Mouse (Mus musculus) hindbrain, embryonic 12.5 days (tissue): Measurements from ENCODE around the gene Mup6. TPM values are rescaled to one million over a fixed set of nuclear protein-coding genes. Genes with fewer than 3 reads are reported as not detected.
"Not testable (repeated sequence)": the region's sequence is repeated elsewhere in the genome, so short reads cannot be mapped to it uniquely, and the experiment has no call there.

Source experiments
- ATAC-seq: fragments of 200-750 bp; cut with Nextera tagmentation; 2 replicates; pipeline ENCODE4 v1.8.0; 2017; ENCODE audit warnings: moderate TSS enrichment; ENCODE audit not compliant: low FRiP score
- H3K27ac ChIP-seq: fragments of 300-500 bp; sonication (generic); 2 replicates; pipeline ENCODE4 v1.5.1; 2016; ENCODE audit warnings: mild to moderate bottlenecking
- H3K27me3 ChIP-seq: fragments of 300-500 bp; sonication (generic); 2 replicates; pipeline ENCODE4 v1.6.1; 2016; ENCODE audit warnings: mild to moderate bottlenecking
- H3K36me3 ChIP-seq: fragments of 300-500 bp; sonication (generic); 2 replicates; pipeline ENCODE4 v1.6.1; 2016; ENCODE audit warnings: mild to moderate bottlenecking
- H3K4me1 ChIP-seq: fragments of 300-500 bp; sonication (generic); 2 replicates; pipeline ENCODE4 v1.6.1; 2016
- H3K4me2 ChIP-seq: fragments of 300-500 bp; sonication (generic); replicated peaks from 2 replicates; pipeline ENCODE4 v1.6.1; 2016; ENCODE audit warnings: mild to moderate bottlenecking
- H3K4me3 ChIP-seq: fragments of 300-500 bp; sonication (generic); 2 replicates; pipeline ENCODE4 v1.5.1; 2016; ENCODE audit warnings: mild to moderate bottlenecking
- H3K9ac ChIP-seq: fragments of 300-500 bp; sonication (generic); 2 replicates; pipeline ENCODE4 v1.6.1; 2016; ENCODE audit warnings: mild to moderate bottlenecking, moderate library complexity
- H3K9me3 ChIP-seq: fragments of 300-500 bp; sonication (generic); replicated peaks from 2 replicates; pipeline ENCODE4 v1.6.1; 2016; ENCODE audit warnings: mild to moderate bottlenecking
- WGBS: fragments of 180-500 bp; shearing (Covaris S2); methylation state at CpG from one replicate; pipeline ENCODE4 v1.1.7; 2016; 5-methylcytosine and 5-hydroxymethylcytosine counted together
- polyA plus RNA-seq: library from polyadenylated mRNA; unstranded; fragments of >200 nt; fragmentation: Nextera tagmentation; extraction: Ambion mirVana; gene quantifications from 2 replicates; pipeline ENCODE4 v1.2.1, GENCODE M21; 2016

The Mup6 gene
- not detected in 2 replicates for polyA plus RNA-seq

DNA sequence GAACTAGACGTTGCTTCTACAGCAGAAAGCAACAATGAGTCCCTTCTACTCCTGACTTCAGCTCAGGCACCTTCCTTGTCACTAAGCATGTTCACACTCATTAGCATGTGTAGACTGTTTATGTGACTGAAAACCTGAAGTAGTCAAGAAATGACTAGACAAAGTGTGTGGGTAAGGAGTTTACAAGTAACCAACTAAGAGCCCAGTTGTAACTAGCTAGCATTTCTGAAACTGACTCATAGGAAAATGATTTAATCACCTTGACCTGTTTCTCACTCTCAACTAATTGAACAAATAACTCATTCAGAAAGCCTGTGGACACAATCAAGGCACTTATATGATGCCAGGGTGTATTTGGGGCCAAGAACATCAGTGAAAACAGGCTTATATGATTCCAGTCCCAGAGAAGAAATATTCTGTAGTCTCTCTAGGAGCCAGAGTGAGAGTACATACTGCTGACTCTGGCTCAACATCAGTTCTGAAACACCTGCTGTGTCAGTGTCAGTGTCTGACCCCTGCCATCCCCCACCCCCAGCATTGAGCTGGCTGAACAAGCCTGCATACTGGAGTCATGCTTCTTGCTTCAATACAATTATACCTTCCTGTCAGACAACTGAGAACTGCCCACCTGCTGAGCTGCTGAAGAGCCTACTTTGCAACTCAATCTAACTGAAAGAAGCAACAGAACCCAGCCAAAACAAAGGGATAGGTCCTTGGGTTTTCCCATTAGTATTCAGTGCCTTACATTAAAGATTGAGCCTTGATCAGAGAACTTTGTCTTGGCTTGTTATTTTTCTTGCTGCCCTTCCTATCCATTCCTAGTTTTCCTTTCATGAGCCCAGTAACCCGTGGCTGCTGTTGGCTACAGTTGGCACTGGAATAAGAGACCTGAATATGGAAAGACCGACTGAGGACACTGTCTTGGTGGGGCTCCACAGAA lies at the start of gene Mup6:
Mup6 (plus strand) TSS at position 890 of the 940 bp plus-strand sequence.
- no peaks in the 10 kb centered on the region for H3K36me3 ChIP-seq
- H3K4me2 ChIP-seq: no peak within 1 kb of the TSS
- H3K27me3 ChIP-seq: no peaks in the 10 kb centered on the region
- no peaks in the 10 kb centered on the region for H3K4me1 ChIP-seq
- ATAC-seq: no peak
- 27% methylated on average over 3 of the region's 3 CpGs for WGBS
- no peak within 1 kb of the TSS for H3K9ac ChIP-seq
- no peaks in the 10 kb centered on the region for H3K9me3 ChIP-seq
- no peak within 1 kb of the TSS for H3K4me3 ChIP-seq
- no peak within 1 kb of the TSS for H3K27ac ChIP-seq

DNA sequence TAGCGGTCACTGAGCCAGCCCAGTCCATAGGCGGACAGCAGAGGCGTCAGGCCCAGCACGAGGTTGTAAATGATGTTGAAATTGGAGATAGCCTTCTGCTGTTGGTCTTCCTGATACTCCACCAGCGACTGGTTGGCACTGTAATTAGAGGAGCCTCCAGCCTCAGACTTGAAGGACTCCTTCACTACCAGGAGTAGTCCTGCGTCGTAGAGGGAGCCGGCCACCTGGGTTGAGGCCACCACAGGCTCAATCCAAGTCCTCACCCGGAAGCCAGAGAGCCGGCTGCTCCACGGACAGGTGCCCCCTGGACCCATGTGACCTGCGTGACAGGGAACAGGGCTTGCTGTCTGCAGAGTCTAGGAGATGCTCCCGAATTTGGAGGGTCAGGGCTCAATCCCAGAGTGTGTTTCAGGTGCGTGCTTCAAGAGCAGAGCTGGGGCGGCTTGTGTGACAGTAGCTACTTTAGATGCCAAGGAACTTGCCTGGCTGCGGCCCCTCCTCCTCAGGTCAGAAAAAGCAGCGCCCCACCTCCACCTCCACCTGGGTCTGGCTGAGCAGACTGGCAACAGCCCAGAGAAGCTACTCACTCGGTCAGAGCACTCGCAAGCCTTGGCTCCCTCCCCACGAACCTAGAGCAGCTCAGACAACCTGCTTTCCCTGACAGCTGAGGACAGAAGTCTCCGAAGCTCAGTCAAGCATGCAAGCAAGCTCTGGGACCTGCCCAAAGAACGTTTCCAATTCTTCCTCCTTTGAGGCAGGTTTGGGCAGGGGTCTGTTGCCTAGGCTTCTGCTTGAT lies 49.3 kb upstream of the Mup6 start, which contains the start of gene Slc46a2:
Slc46a2 (minus strand) TSS at position 449 of the 796 bp plus-strand sequence.
- Histone ChIP-seq H3K4me1 (no peaks in the 10 kb centered on the region), H3K27me3 (peaks cover 20% of the 10 kb centered on the region), H3K9ac (no peak within 1 kb of the TSS), H3K4me3 (no peak within 1 kb of the TSS), H3K9me3 (no peaks in the 10 kb centered on the region), H3K27ac (no peak within 1 kb of the TSS), H3K4me2 (peak within 1 kb of the TSS; percentile 31; the same call in 1 of the 2 replicates), H3K36me3 (no peaks in the 10 kb centered on the region)
- 17% methylated on average over 22 of the region's 22 CpGs for WGBS
- no peak for ATAC-seq

DNA sequence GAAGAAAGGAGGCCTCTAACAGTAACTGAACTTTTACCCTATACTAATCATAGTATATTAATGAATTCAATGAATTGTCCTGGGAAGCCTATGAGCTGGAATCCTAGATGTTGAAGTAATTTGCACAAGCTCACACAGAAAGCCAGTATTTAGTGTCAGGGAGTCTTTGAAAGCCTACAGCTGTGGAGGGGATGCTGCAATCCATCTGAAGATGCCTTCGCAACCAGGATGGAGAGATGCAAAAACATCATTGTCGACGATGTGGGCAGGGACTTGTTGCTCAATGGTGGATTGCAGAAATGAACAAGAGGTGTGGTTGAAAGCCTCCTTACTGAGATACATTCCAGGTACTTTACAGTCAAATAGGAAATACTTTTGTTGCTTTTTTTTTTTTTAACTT lies 46.1 kb upstream of the Mup6 start:
- WGBS: 97% methylated on average over 3 of the region's 3 CpGs
- H3K9ac ChIP-seq: no peak overlapping the region

DNA sequence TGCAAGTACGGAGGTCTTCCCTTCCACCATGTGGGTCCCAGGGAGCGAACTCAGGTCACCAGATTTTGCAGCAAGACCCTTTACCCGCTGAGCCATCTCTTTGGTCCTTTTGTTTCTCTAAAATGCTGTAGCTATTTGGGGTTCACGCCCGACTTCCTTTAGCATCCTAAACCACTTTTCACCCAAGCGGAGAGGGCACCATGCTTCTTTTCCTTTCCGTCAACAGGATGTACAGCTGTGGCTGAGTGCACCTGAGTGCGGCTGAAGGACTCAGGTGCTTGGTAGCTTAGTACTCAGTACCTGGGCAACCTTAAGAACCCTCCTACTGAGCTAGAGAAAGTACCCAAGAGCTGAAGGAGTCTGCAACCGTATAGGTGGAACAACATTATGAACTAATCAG lies 39.0 kb upstream of the Mup6 start:
- WGBS: 87% methylated on average over 9 of the region's 9 CpGs
- H3K27me3 ChIP-seq: no peaks in the 10 kb centered on the region
- H3K4me1 ChIP-seq: no peaks in the 10 kb centered on the region
- no peak overlapping the region for H3K4me3 ChIP-seq
- H3K9me3 ChIP-seq: no peaks in the 10 kb centered on the region
- no peak for ATAC-seq
- H3K27ac ChIP-seq: no peak overlapping the region
- H3K36me3 ChIP-seq: no peaks in the 10 kb centered on the region
- no peak overlapping the region for H3K4me2 ChIP-seq
- no peak overlapping the region for H3K9ac ChIP-seq

More for the DNA sequence above, 46.1 kb upstream of the Mup6 start:
- no peak for ATAC-seq
- H3K4me3 ChIP-seq: no peak overlapping the region
- H3K36me3 ChIP-seq: no peaks in the 10 kb centered on the region
- no peaks in the 10 kb centered on the region for H3K4me1 ChIP-seq
- no peak overlapping the region for H3K4me2 ChIP-seq
- H3K9me3 ChIP-seq: no peaks in the 10 kb centered on the region
- H3K27ac ChIP-seq: no peak overlapping the region
- peaks cover 20% of the 10 kb centered on the region for H3K27me3 ChIP-seq

DNA sequence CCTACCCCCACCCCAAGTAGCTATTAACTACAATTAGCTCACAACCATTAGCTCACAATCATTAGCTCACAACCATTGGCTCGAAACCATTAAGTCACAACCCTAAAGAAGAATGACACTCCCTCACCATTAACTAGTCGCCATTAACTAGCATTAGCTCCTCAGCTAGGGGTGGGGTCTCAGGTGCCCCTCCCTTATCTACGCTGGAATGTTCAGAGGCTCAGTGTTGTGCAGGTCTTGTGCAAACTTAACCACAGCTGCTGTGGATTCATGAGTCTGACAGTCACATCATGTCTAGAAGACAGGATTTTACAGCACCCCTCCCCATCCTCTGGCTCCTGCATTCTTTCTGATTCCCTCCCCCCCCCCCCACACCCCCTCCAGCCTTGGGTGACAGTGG lies 36.4 kb upstream of the Mup6 start:
- 88% methylated on average over 3 of the region's 3 CpGs for WGBS
- Histone ChIP-seq H3K9ac (no peak overlapping the region), H3K27me3 (no peaks in the 10 kb centered on the region), H3K4me2 (no peak overlapping the region), H3K36me3 (no peaks in the 10 kb centered on the region), H3K4me1 (no peaks in the 10 kb centered on the region), H3K27ac (no peak overlapping the region), H3K9me3 (no peaks in the 10 kb centered on the region), H3K4me3 (no peak overlapping the region)
- no peak for ATAC-seq

DNA sequence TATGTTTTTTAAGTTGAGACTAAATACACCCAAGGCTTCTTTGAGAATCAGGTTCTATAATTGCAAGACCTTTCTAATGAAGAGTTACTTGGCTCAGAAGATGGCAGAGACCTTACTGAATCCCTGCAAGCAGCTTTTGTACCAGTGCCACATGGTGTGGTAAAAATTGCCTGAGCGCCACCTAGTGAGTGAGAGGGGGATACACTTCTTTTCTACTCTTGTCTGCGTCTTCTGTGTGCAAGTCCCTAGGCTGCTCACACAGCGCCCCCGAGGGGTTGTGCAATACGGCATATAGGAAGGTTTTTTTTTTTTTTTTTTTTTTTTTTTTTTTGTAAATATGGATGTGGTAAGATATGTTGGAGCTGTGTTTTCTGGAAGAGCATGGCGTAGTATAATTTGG lies 35.7 kb upstream of the Mup6 start:
- H3K4me2 ChIP-seq: no peak overlapping the region
- no peak overlapping the region for H3K27ac ChIP-seq
- no peak overlapping the region for H3K4me3 ChIP-seq
- ATAC-seq: no peak
- 21% methylated on average over 6 of the region's 6 CpGs for WGBS
- no peaks in the 10 kb centered on the region for H3K9me3 ChIP-seq
- H3K36me3 ChIP-seq: no peaks in the 10 kb centered on the region
- no peaks in the 10 kb centered on the region for H3K4me1 ChIP-seq
- no peak overlapping the region for H3K9ac ChIP-seq
- H3K27me3 ChIP-seq: no peaks in the 10 kb centered on the region

DNA sequence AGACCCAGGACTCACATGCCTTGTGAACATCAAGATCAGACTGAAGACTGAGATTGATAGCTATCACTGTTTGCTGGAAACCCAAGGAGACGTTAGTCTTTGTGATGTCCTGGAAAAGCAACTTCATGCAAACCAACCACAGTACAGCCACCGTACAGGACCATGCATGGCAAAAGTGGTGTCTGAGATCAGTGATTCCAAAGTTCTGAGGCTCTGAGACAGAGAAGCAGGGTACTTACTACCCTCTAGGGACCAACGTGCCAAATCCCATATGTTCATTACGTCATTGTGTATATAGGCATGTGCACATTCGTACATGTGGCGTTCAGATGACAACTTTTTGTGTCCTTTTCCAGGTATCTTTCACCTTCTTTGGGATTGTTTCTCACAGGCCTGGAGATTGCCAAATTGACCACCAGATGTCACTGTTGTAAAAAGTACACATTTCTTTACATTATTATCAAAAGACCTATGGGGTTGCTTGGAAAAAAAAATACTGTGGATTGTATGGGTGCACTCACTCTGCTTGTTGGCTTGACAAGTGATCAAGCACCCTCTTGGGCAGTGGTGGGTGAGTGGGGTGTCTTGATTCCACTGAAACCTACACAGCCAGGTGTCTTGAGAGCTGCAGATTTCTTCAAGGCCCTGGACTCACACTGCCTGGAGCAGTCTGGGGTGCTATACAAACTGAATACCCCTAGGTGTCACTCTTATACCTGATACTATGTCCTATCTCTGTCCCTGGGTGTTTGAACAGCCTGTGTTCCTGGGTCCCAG lies 31.4 kb upstream of the Mup6 start:
- no peaks in the 10 kb centered on the region for H3K9me3 ChIP-seq
- H3K4me3 ChIP-seq: no peak overlapping the region
- H3K9ac ChIP-seq: no peak overlapping the region
- H3K4me1 ChIP-seq: no peaks in the 10 kb centered on the region
- peak; percentile 77 for ATAC-seq
- WGBS: 49% methylated on average over 6 of the region's 6 CpGs
- H3K27me3 ChIP-seq: no peaks in the 10 kb centered on the region
- H3K4me2 ChIP-seq: no peak overlapping the region
- no peak overlapping the region for H3K27ac ChIP-seq
- H3K36me3 ChIP-seq: no peaks in the 10 kb centered on the region

DNA sequence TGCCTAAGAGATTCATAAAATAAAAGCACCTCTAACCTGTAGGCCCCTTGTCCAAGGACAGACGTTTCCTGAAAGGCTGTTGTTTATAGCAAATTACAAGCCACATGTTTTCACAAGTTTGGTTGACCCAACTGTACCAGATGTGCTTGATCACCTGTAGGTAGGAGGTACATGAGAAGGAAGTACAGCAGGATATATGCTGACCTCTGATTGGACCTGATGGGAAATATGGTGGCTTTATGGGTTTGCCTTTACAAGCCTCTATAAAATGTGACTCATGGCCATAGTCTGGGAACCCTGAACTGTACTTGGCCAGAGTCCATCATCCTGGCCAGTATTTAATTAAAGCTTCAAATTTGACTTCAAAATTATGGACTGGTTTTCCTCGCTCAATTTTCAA lies 26.6 kb upstream of the Mup6 start:
- ATAC-seq: no peak

DNA sequence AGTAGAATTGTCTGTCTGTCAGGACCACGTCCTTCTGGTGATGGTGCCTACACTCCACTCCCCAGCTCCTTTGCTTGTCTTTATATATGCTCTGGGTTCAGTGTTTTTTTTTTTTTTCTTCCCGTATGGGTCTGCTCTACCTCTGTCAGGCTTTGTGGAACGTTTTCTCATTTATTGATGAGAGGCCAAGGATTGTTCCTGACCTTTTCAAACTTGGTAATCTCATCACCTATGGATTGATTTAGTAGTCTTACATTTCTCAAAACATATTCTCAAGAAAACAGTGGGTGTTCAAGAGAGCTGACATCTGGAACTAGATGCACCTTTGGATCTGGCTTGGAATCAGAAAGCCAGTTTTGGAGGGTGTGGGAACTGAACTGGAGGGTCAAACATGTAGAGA lies 3.5 kb upstream of the Mup6 start, which contains the start of gene Mup4:
Mup4 (minus strand) TSS at position 101 of the 400 bp plus-strand sequence.
- no peaks in the 10 kb centered on the region for H3K9me3 ChIP-seq
- no peak for ATAC-seq
- H3K4me2 ChIP-seq: no peak within 1 kb of the TSS
- WGBS: 83% methylated on average over 3 of the region's 3 CpGs
- no peak within 1 kb of the TSS for H3K27ac ChIP-seq
- H3K4me3 ChIP-seq: no peak within 1 kb of the TSS
- no peaks in the 10 kb centered on the region for H3K4me1 ChIP-seq
- H3K36me3 ChIP-seq: no peaks in the 10 kb centered on the region
- no peak within 1 kb of the TSS for H3K9ac ChIP-seq
- no peaks in the 10 kb centered on the region for H3K27me3 ChIP-seq

More for the DNA sequence above, 26.6 kb upstream of the Mup6 start:
- H3K9me3 ChIP-seq: no peaks in the 10 kb centered on the region
- no peaks in the 10 kb centered on the region for H3K4me1 ChIP-seq
- H3K9ac ChIP-seq: no peak overlapping the region
- H3K4me2 ChIP-seq: no peak overlapping the region
- H3K36me3 ChIP-seq: no peaks in the 10 kb centered on the region
- no peak overlapping the region for H3K27ac ChIP-seq
- 74% methylated on average over 2 of the region's 2 CpGs for WGBS
- no peak overlapping the region for H3K4me3 ChIP-seq
- no peaks in the 10 kb centered on the region for H3K27me3 ChIP-seq

DNA sequence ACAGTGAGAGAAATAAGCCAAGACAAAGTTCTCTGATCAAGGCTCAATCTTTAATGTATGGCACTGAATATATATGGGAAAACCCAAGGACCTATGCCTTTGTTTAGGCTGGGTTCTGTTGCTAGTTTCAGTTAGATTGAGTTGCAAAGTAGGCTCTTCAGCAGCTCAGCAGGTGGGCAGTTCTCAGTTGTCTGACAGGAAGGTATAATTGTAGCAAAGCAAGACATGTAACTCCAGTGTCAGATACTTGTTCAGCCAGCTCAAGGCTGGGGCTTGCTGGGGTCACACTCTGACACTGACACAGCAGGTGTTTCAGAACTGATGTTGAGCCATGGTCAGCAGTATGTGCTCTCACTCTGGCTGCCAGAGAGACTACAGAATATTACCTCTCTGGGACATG lies 33.8 kb downstream of the Mup6 start:
- not testable (repeated sequence) for ATAC-seq, H3K4me2 ChIP-seq, H3K27ac ChIP-seq, H3K9ac ChIP-seq, H3K36me3 ChIP-seq, H3K9me3 ChIP-seq, H3K4me3 ChIP-seq, H3K4me1 ChIP-seq, H3K27me3 ChIP-seq

DNA sequence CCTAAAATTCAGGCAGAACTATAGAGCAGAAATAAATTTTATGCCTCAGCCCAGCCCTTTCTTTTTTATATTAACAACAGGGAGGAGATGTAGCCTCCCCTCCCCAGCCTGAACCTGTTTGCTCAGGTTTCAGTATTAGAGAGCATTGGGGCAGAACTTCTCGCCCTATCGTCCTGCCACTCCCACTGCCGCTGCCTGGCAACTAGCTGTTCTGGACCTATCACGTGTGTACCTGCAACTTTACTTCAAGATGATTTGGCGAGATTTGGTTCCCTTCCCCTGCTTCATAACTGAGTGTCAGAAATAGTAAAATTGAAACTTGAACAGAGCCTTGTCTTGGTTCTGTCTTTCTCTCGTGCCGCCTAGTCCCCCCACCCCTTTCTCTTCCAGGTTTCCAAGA lies 56.0 kb downstream of the Mup6 start:
- not testable (repeated sequence) for ATAC-seq, H3K9me3 ChIP-seq, H3K27me3 ChIP-seq, H3K9ac ChIP-seq, H3K27ac ChIP-seq, H3K36me3 ChIP-seq, H3K4me1 ChIP-seq, H3K4me2 ChIP-seq, H3K4me3 ChIP-seq
- 93% methylated on average over 7 of the region's 7 CpGs for WGBS
